Mouse (Mus musculus): Measurements from ENCODE around the gene Aldoart2. TPM values are rescaled to one million over a fixed set of nuclear protein-coding genes. Genes with fewer than 3 reads are reported as not detected.
"Not testable (repeated sequence)": the region's sequence is repeated elsewhere in the genome, so short reads cannot be mapped to it uniquely, and the experiment has no call there.

The Aldoart2 gene
- total RNA-seq (2021), result under 1 TPM; 0.13 to 0.25 TPM
- long read RNA-seq, experiment 1, result 0 reads
- long read RNA-seq, experiment 2, result 0 reads

GRCm38 (mm10) chr12:55565206-55565605 lies at the start of gene Aldoart2:
Gene Aldoart2, plus strand, starts transcription at chr12:55565239.
- no peak for DNase-seq
- intact Hi-C loops (cut with DNase I; ENCODE audit: low total_unique reads), result no loop called here

- intact Hi-C loops (cut with DNase I; ENCODE audit: low total_unique reads), result no loop called here
- peak; percentile 64 for DNase-seq
Measured at GRCm38 (mm10) chr12:55518061-55518738, 46.8 kb upstream of the Aldoart2 start.

GRCm38 (mm10) chr12:55526983-55527752 lies 37.9 kb upstream of the Aldoart2 start:
- intact Hi-C loops (cut with DNase I; ENCODE audit: low total_unique reads), result no loop called here
- peak; percentile 12 for DNase-seq

GRCm38 (mm10) chr12:55536537-55537135 lies 28.4 kb upstream of the Aldoart2 start:
- intact Hi-C loops (cut with DNase I; ENCODE audit: low total_unique reads), result no loop called here
- DNase-seq, result no peak

- intact Hi-C loops (cut with DNase I; ENCODE audit: low total_unique reads), result no loop called here
- DNase-seq, result no peak
Measured at GRCm38 (mm10) chr12:55537742-55538141, 27.3 kb upstream of the Aldoart2 start.

GRCm38 (mm10) chr12:55538328-55538971 lies 26.6 kb upstream of the Aldoart2 start:
- intact Hi-C loops (cut with DNase I; ENCODE audit: low total_unique reads), result no loop called here
- no peak for DNase-seq

GRCm38 (mm10) chr12:55539157-55539556 lies 25.9 kb upstream of the Aldoart2 start:
- no peak for DNase-seq

GRCm38 (mm10) chr12:55554901-55555300 lies 10.1 kb upstream of the Aldoart2 start:
- intact Hi-C loops (cut with DNase I; ENCODE audit: low total_unique reads); DNase-seq: not testable (repeated sequence)

More at GRCm38 (mm10) chr12:55539157-55539556, 25.9 kb upstream of the Aldoart2 start:
- intact Hi-C loops (cut with DNase I; ENCODE audit: low total_unique reads), result no loop called here

- intact Hi-C loops (cut with DNase I; ENCODE audit: low total_unique reads), result no loop called here
- DNase-seq, result no peak
Measured at GRCm38 (mm10) chr12:55557866-55558265, 7.2 kb upstream of the Aldoart2 start.

GRCm38 (mm10) chr12:55559184-55559855 lies 5.7 kb upstream of the Aldoart2 start:
- intact Hi-C loops (cut with DNase I; ENCODE audit: low total_unique reads), result no loop called here
- DNase-seq, result no peak

GRCm38 (mm10) chr12:55560025-55560690 lies 4.9 kb upstream of the Aldoart2 start:
- intact Hi-C loops (cut with DNase I; ENCODE audit: low total_unique reads), result no loop called here
- no peak for DNase-seq

GRCm38 (mm10) chr12:55563742-55564141 lies 1.3 kb upstream of the Aldoart2 start:
- no peak for DNase-seq
- intact Hi-C loops (cut with DNase I; ENCODE audit: low total_unique reads), result no loop called here

- DNase-seq, result no peak
- intact Hi-C loops (cut with DNase I; ENCODE audit: low total_unique reads), result no loop called here
Measured at GRCm38 (mm10) chr12:55564187-55564963, 664 bp upstream of the Aldoart2 start.

- DNase-seq, result no peak
- intact Hi-C loops (cut with DNase I; ENCODE audit: low total_unique reads), result no loop called here
Measured at GRCm38 (mm10) chr12:55565867-55566266, 828 bp downstream of the Aldoart2 start.

GRCm38 (mm10) chr12:55566837-55567236 lies 1.8 kb downstream of the Aldoart2 start:
- intact Hi-C loops (cut with DNase I; ENCODE audit: low total_unique reads), result no loop called here
- DNase-seq, result no peak

- DNase-seq, result no peak
- intact Hi-C loops (cut with DNase I; ENCODE audit: low total_unique reads), result no loop called here
Measured at GRCm38 (mm10) chr12:55568466-55568865, 3.4 kb downstream of the Aldoart2 start.

- DNase-seq, result no peak
- intact Hi-C loops (cut with DNase I; ENCODE audit: low total_unique reads), result no loop called here
Measured at GRCm38 (mm10) chr12:55569676-55570075, 4.6 kb downstream of the Aldoart2 start.

GRCm38 (mm10) chr12:55570646-55571045 lies 5.6 kb downstream of the Aldoart2 start:
- DNase-seq, result no peak
- intact Hi-C loops (cut with DNase I; ENCODE audit: low total_unique reads), result no loop called here
